Mouse (Mus musculus) embryonic fibroblast, embryonic 13.5 days (primary cell): ENCODE results near the gene Drc1. TPM values are rescaled to one million over a fixed set of nuclear protein-coding genes. Genes with fewer than 3 reads are reported as not detected.
A peak's percentile ranks its signal among the peaks of the same experiment; 100 is the strongest.

Experiments used
- H3K27ac ChIP-seq: 2 replicates; pipeline ENCODE4 v1.5.1; 2012; ENCODE audit warnings: low read length, control low read depth, inconsistent platforms; ENCODE audit not compliant: insufficient read depth
- H3K4me1 ChIP-seq: 2 replicates; pipeline ENCODE4 v1.6.1; 2011; ENCODE audit warnings: low read length; ENCODE audit not compliant: control insufficient read depth, insufficient read depth
- H3K4me3 ChIP-seq: 2 replicates; pipeline ENCODE4 v1.5.1; 2011; ENCODE audit warnings: mild to moderate bottlenecking, control low read depth, low read length; ENCODE audit not compliant: insufficient read depth
- CTCF ChIP-seq: IDR thresholded peaks from 2 replicates; pipeline ENCODE4 v1.5.1; 2011; ENCODE audit warnings: mild to moderate bottlenecking, control low read depth, low read length, moderate library complexity, borderline replicate concordance; ENCODE audit not compliant: insufficient read depth
- POLR2A ChIP-seq: IDR thresholded peaks from 2 replicates; pipeline ENCODE4 v1.6.1; 2011; ENCODE audit warnings: low read depth, mild to moderate bottlenecking, control low read depth, low read length, moderate library complexity
- polyA plus RNA-seq: library from polyadenylated mRNA; stranded (reverse); fragments of >200 nt; gene quantifications from 2 replicates; pipeline ENCODE4 v1.2.4, GENCODE M21; 2011; ENCODE audit warnings: low read depth; ENCODE audit not compliant: missing spikeins, insufficient read length

Gene Drc1
- polyA plus RNA-seq, 1 experiment = not detected

DNA sequence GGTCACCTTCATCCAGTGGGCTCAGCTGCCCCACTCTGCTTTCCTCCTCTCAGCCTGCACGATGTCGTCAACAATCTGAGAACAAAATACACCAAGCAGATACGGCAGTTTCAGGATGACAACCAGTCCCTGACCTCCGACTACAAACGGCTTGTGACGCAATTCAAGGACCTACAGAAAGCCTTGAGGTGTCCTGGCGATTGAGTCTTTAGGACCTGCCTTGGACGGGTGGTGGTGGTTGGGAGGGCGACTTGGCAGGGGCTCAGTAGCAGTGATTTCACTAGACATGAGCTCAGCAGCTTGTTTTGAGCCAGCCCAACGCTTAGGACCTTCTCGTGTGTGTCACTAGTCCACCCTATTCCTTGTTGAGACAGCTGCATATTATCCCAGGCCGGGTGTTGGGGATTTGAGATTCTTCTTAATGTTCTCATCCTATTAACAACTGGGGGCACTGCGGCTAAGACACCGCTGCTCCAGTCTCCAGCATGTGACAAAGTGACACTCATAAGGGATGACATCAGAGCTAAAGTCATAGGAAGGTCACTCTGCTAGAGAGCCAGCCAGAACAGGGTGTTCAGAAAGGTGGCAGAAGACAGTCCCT is 74.5 kb downstream of the Drc1 start:
- TF ChIP-seq CTCF (no peak), POLR2A (no peak)
- no peaks in the 10 kb centered on the region for H3K4me1 ChIP-seq
- H3K4me3 ChIP-seq = no peak overlapping the region
- no peak overlapping the region for H3K27ac ChIP-seq

DNA sequence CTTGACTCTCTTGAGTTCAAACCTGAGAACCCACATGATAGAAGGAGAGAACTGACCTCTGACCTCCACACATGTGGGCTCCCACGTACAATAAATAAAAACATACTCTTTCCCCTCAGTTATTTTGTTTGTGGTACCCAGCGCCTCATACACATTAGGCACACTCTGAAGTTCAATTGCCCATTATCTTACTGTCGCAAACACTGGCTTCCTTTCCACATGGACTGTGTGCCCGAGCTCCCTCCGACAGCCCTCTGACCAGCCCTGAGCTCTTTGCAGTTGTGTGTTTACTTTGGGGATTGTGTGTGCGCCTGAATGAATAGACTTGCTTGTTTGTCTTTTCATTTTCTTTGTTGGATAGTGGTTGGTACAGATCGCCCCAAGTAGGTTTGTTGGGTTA is 75.5 kb downstream of the Drc1 start:
- H3K4me3 ChIP-seq = no peak overlapping the region
- no peaks in the 10 kb centered on the region for H3K4me1 ChIP-seq
- TF ChIP-seq CTCF (no peak), POLR2A (no peak)
- no peak overlapping the region for H3K27ac ChIP-seq

GRCm38 (mm10) chr5:30358436-30359099 is 77.4 kb downstream of the Drc1 start:
- Histone ChIP-seq H3K27ac (no peak overlapping the region), H3K4me3 (no peak overlapping the region), H3K4me1 (no peaks in the 10 kb centered on the region)
- TF ChIP-seq CTCF (no peak), POLR2A (no peak)

GRCm38 (mm10) chr5:30367405-30367804 is 86.2 kb downstream of the Drc1 start:
- no peak overlapping the region for H3K4me3 ChIP-seq
- H3K27ac ChIP-seq = no peak overlapping the region
- H3K4me1 ChIP-seq = no peaks in the 10 kb centered on the region
- TF ChIP-seq CTCF = no peak
- TF ChIP-seq POLR2A = no peak

GRCm38 (mm10) chr5:30369426-30369825 is 88.2 kb downstream of the Drc1 start:
- no peak for TF ChIP-seq POLR2A
- no peak for TF ChIP-seq CTCF
- Histone ChIP-seq H3K4me1 (no peaks in the 10 kb centered on the region), H3K4me3 (no peak overlapping the region), H3K27ac (no peak overlapping the region)

GRCm38 (mm10) chr5:30382876-30383275 is 101.7 kb downstream of the Drc1 start:
- H3K27ac ChIP-seq = no peak overlapping the region
- H3K4me3 ChIP-seq = no peak overlapping the region
- TF ChIP-seq POLR2A (no peak), CTCF (no peak)
- H3K4me1 ChIP-seq = no peaks in the 10 kb centered on the region

- Histone ChIP-seq H3K27ac (no peak overlapping the region), H3K4me3 (no peak overlapping the region), H3K4me1 (no peaks in the 10 kb centered on the region)
- TF ChIP-seq POLR2A (no peak), CTCF (no peak)
Observed at GRCm38 (mm10) chr5:30387726-30388125, 106.5 kb downstream of the Drc1 start.

DNA sequence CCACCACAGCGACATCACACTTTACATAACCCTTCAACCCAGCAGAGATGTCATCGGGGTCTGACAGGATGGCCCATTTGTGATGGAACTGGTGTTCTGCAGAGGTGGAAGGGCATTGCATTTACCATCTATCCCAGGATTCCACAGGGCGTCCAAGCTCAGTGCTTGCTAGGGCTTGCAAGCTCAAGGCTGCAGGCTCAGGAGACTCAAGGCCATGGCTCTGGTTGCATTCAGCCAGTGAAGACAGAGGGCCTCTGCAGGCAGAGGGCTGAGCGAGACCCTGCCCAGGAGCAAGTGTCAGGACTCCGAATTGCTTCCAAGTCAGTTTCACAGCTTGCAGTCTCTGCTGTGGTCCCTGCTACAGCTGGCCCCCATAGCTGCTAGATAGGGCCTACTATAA is 108.6 kb downstream of the Drc1 start:
- no peak overlapping the region for H3K4me3 ChIP-seq
- TF ChIP-seq CTCF (no peak), POLR2A (no peak)
- no peaks in the 10 kb centered on the region for H3K4me1 ChIP-seq
- H3K27ac ChIP-seq = no peak overlapping the region

- Histone ChIP-seq H3K4me3 (no peak overlapping the region), H3K27ac (no peak overlapping the region), H3K4me1 (no peaks in the 10 kb centered on the region)
- TF ChIP-seq POLR2A (no peak), CTCF (peak; percentile 87; the same call in 1 of the 2 replicates)
Observed at GRCm38 (mm10) chr5:30391473-30391872, 110.3 kb downstream of the Drc1 start.

- H3K4me1 ChIP-seq = no peaks in the 10 kb centered on the region
- TF ChIP-seq POLR2A (no peak), CTCF (no peak)
- no peak overlapping the region for H3K27ac ChIP-seq
- H3K4me3 ChIP-seq = no peak overlapping the region
Observed at GRCm38 (mm10) chr5:30400521-30400920, 119.3 kb downstream of the Drc1 start.

GRCm38 (mm10) chr5:30401165-30401564 is 120.0 kb downstream of the Drc1 start:
- Histone ChIP-seq H3K4me3 (no peak overlapping the region), H3K4me1 (no peaks in the 10 kb centered on the region), H3K27ac (no peak overlapping the region)
- TF ChIP-seq CTCF (no peak), POLR2A (no peak)
